Mouse (Mus musculus) lung, adult 2 months (tissue): ENCODE measurements around the gene Vrk1. TPM values are rescaled to one million over a fixed set of nuclear protein-coding genes. Genes with fewer than 3 reads are reported as not detected.
A peak's percentile ranks its signal among the peaks of the same experiment; 100 is the strongest.

ENCODE experiments used
- DNase-seq: peaks from one replicate; pipeline ENCODE4 v3.0.0; 2022
- H3K4me1 ChIP-seq: fragments of 200-500 bp; 2 replicates; pipeline ENCODE4 v1.6.1; 2011; ENCODE audit warnings: low read length; ENCODE audit not compliant: control insufficient read depth, insufficient read depth
- H3K4me3 ChIP-seq: fragments of 200-500 bp; replicated peaks from 2 replicates; pipeline ENCODE3; 2011; ENCODE audit warnings: low read depth, mild to moderate bottlenecking, control low read depth, low read length; ENCODE audit errors: extremely low read depth
- CTCF ChIP-seq: fragments of 200-500 bp; IDR thresholded peaks from 2 replicates; pipeline ENCODE4 v1.5.1; 2011; ENCODE audit warnings: mild to moderate bottlenecking, low read length, control low read depth; ENCODE audit not compliant: insufficient read depth
- POLR2A ChIP-seq: fragments of 200-500 bp; IDR thresholded peaks from 2 replicates; pipeline ENCODE4 v1.6.1; 2011; ENCODE audit warnings: low read depth, mild to moderate bottlenecking, control low read depth, low read length, borderline replicate concordance; ENCODE audit errors: extremely low read depth
- WGBS: fragments of 180-500 bp; shearing (Covaris S2); methylation state at CpG from one replicate; pipeline ENCODE4 v1.1.7; 2018; 5-methylcytosine and 5-hydroxymethylcytosine counted together
- polyA plus RNA-seq: library from polyadenylated mRNA; depleted of rRNA; stranded (reverse); fragments of >200 nt; gene quantifications from 2 replicates; pipeline ENCODE4 v1.2.3, GENCODE M21; 2012

The Vrk1 gene
- polyA plus RNA-seq, 1 experiment: 7.9 TPM

DNA sequence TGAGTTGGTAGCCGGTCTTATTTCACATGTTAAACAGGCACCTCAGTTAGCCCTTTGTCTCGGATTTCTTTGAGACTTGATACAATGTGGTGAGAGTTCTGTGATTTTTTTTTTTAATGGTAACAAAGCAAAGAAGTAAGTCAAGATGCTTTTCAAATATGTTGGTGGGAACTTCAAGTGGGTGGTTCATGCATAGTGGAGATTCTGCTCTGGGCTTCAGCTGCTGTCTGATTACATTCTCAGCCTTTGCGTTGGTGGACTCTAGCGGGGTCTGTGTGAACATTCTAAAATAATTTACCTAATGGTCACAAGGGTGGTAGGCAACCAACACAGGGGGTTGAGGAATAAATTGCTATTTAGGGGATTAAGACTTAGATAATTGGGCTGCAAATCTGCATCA, 14.1 kb upstream of the Vrk1 start:
- no peak for DNase-seq
- H3K4me3 ChIP-seq: no peak overlapping the region
- no peaks in the 10 kb centered on the region for H3K4me1 ChIP-seq
- TF ChIP-seq POLR2A (no peak), CTCF (no peak)
- 69% methylated on average over 4 of the region's 4 CpGs for WGBS

DNA sequence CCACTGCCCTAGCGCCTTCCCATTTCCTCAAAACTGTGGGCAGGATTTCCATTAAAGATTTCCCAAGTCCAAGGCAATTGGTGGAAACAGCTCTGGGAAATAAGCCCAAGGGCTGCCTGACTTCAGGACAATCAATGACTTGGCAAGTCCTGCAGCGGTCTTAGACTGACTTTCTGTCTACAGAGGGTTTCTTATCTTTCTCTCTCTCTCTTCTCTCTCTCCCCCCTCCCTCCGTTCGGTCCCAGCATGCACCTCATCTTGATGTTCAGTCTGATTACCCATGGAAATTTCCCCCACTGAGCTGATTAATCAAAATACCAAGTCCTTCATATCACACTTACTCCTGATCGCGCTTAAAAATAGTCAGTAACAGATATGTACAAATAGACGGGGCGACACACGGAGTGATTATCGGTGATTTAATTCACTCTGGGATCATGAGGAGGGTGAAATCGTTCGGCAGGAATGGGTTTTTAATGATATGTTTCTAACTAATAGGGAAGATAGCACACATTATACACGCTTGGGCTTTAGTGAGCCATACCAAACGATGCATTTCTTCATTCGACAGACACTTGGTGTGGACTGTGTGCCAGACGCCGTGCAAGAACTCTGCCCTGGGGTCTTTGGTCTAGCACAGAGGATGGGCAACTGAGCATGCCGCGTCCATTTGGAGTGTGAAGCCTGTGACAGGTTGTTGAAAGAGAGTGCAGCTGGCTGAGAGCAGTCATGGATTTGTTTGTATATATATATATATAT, 12.8 kb upstream of the Vrk1 start:
- WGBS: 71% methylated on average over 19 of the region's 19 CpGs
- H3K4me1 ChIP-seq: no peaks in the 10 kb centered on the region
- no peak for DNase-seq
- H3K4me3 ChIP-seq: no peak overlapping the region
- TF ChIP-seq POLR2A: no peak
- TF ChIP-seq CTCF: no peak

GRCm38 (mm10) chr12:106001775-106002174, 8.3 kb upstream of the Vrk1 start:
- 62% methylated on average over 8 of the region's 8 CpGs for WGBS
- no peak overlapping the region for H3K4me3 ChIP-seq
- no peak for DNase-seq
- H3K4me1 ChIP-seq: no peaks in the 10 kb centered on the region
- no peak for TF ChIP-seq CTCF
- no peak for TF ChIP-seq POLR2A

DNA sequence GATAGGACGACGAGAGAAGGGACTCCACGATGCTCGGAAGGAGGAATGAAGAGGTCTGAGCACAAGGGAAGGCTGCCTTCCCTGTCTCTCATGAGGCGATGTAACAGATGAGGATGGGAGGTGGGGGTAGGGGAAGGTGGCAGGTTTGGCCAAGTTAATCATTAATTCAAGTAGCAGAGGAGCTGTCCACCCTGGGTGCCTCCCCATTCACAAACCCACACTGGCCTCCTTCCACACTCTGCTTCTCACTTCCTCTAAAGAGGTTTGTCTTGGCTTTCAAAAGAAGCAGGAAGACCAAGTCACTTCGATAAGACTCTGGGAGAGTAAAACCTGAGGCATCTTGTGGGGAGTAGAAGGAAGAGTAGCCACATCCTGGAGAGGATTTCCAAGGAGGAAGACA, 5.3 kb upstream of the Vrk1 start:
- WGBS: 51% methylated on average over 6 of the region's 6 CpGs
- H3K4me3 ChIP-seq: no peak overlapping the region
- DNase-seq: no peak
- TF ChIP-seq POLR2A: no peak
- no peak for TF ChIP-seq CTCF
- H3K4me1 ChIP-seq: no peaks in the 10 kb centered on the region

DNA sequence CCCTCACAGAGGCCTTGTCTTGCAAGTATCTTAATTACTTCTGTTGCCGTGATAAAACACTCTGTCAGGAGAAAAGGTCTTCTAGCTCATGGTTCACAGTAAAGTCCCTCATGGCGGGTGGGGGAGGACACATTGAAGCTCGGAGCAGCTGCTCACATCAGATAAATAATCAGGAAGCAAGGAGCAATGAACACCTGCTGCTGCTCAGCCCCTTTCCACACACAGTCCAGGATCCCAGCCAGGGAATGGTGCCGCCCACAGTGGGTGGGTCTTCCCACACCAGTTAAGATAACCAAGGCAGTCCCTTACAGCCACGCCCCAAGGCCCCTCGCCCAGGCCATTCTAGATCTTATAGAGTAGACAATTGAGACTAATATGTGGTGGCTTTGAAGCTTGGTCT, 3.8 kb upstream of the Vrk1 start:
- Histone ChIP-seq H3K4me3 (no peak overlapping the region), H3K4me1 (no peaks in the 10 kb centered on the region)
- no peak for DNase-seq
- 78% methylated on average over 6 of the region's 6 CpGs for WGBS
- TF ChIP-seq CTCF: no peak

DNA sequence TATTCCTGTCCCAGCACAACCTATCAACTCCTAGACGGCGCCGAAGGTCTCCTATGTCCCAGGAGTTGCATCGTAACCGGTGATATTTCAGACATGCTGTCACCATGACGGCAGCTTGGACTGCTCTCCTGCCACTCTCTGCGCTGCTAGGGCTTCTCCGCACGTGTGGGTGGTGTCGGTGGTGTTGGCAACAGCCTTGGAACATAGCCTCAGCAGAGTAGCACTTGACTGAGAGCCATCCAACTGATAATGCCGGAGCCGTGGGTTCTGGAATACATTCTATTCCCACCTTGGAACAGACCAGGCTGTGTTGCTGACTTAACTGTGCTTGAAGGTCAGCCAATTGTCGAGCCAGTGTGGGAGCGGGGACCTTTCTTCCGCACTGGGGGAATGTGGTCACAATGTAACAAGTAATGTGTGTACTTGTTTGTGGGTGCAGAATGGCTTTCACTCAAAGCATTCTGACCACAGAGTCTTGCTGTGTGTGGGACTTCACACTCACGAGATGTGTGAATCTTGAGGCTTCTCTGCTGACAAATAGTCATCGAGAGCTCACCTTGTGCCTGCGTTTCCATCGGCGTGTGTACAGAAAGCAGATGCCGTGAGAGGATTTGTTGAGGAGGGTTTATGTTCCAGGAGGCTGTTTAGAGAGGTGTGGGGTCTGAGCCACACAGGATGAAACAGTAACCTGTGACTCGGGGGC, 1.5 kb upstream of the Vrk1 start:
- WGBS: 75% methylated on average over 22 of the region's 22 CpGs
- Histone ChIP-seq H3K4me1 (no peaks in the 10 kb centered on the region), H3K4me3 (no peak overlapping the region)
- TF ChIP-seq CTCF: no peak
- no peak for TF ChIP-seq POLR2A
- DNase-seq: no peak

DNA sequence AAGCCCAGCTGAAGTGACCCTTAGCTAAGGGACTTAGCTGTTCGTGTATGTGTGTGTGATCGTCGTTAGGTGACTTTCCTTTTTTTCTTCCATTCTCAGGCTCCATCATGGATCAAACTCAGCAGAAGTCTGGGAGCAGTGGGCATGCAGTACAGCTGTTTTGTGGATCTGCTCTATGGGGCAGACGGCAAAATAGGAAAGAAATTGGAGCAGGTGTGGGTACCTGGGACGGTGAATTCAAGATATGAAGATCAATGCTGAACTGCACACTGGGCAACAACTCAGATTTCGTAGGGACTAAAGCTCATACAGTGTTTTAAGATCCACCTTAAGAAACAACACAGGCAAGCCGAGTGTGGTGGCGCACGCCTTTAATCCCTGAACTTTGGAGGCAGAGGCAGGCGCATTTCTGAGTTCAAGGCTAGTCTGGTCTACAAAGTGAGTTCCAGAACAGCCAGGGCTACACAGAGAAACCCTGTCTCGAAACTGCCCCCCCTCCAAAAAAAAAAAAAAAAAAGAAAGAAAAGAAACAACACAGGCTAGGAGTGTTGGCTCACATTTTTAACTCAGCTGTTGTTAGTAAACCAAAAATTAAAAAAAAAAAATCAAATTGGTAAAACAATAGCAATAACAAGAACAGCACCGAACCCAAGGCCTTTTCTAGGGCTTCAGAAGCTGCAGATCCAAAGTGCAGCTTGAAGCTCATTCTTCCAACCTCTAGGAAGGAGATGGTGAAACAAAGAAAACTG, 732 bp upstream of the Vrk1 start:
- Histone ChIP-seq H3K4me1 (no peaks in the 10 kb centered on the region), H3K4me3 (peak overlapping the region; percentile 42)
- DNase-seq: no peak
- TF ChIP-seq POLR2A (no peak), CTCF (no peak)
- 80% methylated on average over 12 of the region's 12 CpGs for WGBS

DNA sequence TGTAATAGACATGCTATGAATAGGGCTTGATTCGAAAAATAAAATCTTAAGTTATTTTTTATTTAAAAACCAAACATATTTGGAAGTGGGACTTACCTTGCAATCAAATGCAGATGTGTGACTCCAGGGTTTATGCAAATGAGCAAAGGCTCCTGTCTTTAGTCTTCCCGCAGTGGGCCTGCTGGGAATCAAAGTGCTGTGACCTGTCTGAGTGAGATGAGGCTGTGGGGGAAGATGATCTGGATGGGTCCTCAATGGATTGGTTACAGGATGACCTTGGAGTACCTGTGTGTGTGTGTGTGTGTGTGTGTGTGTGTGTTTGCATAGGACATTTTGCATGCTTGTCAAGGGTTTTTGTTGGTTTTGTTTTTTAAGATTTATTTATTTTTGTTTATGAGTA, 2.1 kb downstream of the Vrk1 start:
- whole genome bisulfite sequencing: 80% methylated on average over 2 of the region's 2 CpGs

DNA sequence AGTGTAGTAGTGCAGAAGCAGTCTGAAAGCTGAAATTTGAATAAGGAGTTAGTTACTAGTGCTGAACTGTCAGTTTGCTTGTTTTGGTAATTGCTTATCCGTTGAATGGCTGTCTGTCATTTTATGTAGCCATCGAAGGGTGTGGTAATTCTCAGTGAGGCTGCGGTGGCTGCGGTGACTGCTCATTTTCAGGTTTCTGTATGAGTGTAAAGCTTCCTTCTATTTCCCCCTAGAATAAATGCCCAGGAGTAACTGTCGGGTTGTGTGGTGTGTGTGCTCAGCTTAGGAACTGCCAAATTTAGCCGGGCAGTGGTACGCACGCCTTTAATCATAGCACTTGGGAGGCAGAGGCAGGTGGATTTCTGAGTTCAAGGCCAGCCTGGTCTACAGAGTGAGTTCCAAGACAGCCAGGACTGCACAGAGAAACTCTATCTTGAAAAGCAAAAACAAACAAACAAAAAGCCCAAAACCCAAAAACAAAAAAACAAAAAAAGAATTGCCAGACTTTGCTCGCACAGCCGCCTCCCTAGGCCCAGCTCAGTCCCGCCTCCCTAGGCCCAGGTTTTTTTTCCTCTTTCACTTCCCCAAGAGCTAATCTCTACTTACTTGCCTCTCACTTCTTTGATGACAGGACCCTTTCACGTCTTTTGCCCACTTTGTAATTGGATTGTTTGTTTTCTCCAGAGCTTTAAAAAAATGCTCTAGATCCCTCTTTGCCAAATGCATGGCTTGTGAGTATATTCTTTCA, 6.4 kb downstream of the Vrk1 start:
- TF ChIP-seq POLR2A (no peak), CTCF (no peak)
- no peaks in the 10 kb centered on the region for H3K4me1 ChIP-seq
- no peak overlapping the region for H3K4me3 ChIP-seq
- WGBS: 77% methylated on average over 12 of the region's 12 CpGs
- no peak for DNase-seq

More for the DNA sequence above, 2.1 kb downstream of the Vrk1 start:
- no peak for DNase-seq
- Histone ChIP-seq H3K4me3 (no peak overlapping the region), H3K4me1 (no peaks in the 10 kb centered on the region)
- no peak for TF ChIP-seq POLR2A
- TF ChIP-seq CTCF: no peak

- DNase-seq: no peak
- Histone ChIP-seq H3K4me1 (no peaks in the 10 kb centered on the region), H3K4me3 (no peak overlapping the region)
- TF ChIP-seq POLR2A (no peak), CTCF (no peak)
- WGBS: 78% methylated on average over 4 of the region's 4 CpGs
Observed at GRCm38 (mm10) chr12:106020063-106020462, 10.0 kb downstream of the Vrk1 start.
